Mouse (Mus musculus) CD4-positive naive resting alpha-beta T cell, adult 57 days (primary cell): ENCODE data around the gene Etd. TPM values are rescaled to one million over a fixed set of nuclear protein-coding genes. Genes with fewer than 3 reads are reported as not detected.

Experiments used
- total RNA-seq: library from RNA; stranded (reverse); gene quantifications from one replicate; pipeline ENCODE4 v1.2.4, GENCODE M21; 2023

Etd gene
- total RNA-seq, result not detected

GRCm38 (mm10) chrX:53434618-53435017, at the start of gene Etd:
Gene Etd (plus strand): TSS chrX:53434918.

Other genes starting within 250 kb of the Etd start
- gene Plac1, start 194.8 kb upstream of the Etd start, total RNA-seq, result not detected
- gene Fam122b, start 165.1 kb upstream of the Etd start, total RNA-seq, result 6.6 TPM
- gene Fam122c, start 161.5 kb upstream of the Etd start, total RNA-seq, result not detected
- gene Mospd1, start 64.4 kb upstream of the Etd start, total RNA-seq, result 11.2 TPM
- gene Rtl8c, start 173.1 kb downstream of the Etd start, total RNA-seq, result 17.4 TPM
- gene Gm14597, start 174.1 kb downstream of the Etd start, total RNA-seq, result not detected
- gene Rtl8a, start 208.8 kb downstream of the Etd start, total RNA-seq, result 49.4 TPM
- gene Rtl8b, start 235.5 kb downstream of the Etd start, total RNA-seq, result 25.6 TPM